Comparison of ENCODE assay signal across 7 mouse cellular contexts in genomic region chr7:19270509-19271237, GRCm38 (mm10). TPM values are rescaled to one million over a fixed set of nuclear protein-coding genes. Genes with fewer than 3 reads are reported as not detected.
DNase-seq lines count a peak whose midpoint lies in the region; ATAC-seq lines count a peak whose summit lies in the region.

No protein-coding gene starts in this region.

- peaks cover 14% of the 10 kb centered on the region; the same call in 1 of the 2 replicates for H3K4me1 ChIP-seq in embryonic facial prominence, embryonic 14.5 days (ENCODE audit: control insufficient read depth, insufficient read depth, low read length)
- peaks cover 31% of the 10 kb centered on the region for H3K4me1 ChIP-seq in intestine, embryonic 14.5 days (replicated peaks; ENCODE audit: control insufficient read depth, insufficient read depth, low read length)
- H3K4me1 ChIP-seq in midbrain, embryonic 12.5 days, result peaks cover 34% of the 10 kb centered on the region

- H3K9me3 ChIP-seq in embryonic facial prominence, embryonic 14.5 days (ENCODE audit: control insufficient read depth, low read length), result no peaks in the 10 kb centered on the region
- no peaks in the 10 kb centered on the region for H3K9me3 ChIP-seq in intestine, embryonic 14.5 days (ENCODE audit: control insufficient read depth, low read length)
- H3K9me3 ChIP-seq in midbrain, embryonic 12.5 days, result no peaks in the 10 kb centered on the region

- no peaks in the 10 kb centered on the region for H3K27me3 ChIP-seq in embryonic facial prominence, embryonic 14.5 days (replicated peaks; ENCODE audit: control insufficient read depth, insufficient read depth, low read length)
- no peaks in the 10 kb centered on the region for H3K27me3 ChIP-seq in intestine, embryonic 14.5 days (replicated peaks; ENCODE audit: control insufficient read depth, insufficient read depth, low read length)
- H3K27me3 ChIP-seq in midbrain, embryonic 12.5 days, result no peaks in the 10 kb centered on the region

- no peak for ATAC-seq in embryonic facial prominence, embryonic 14.5 days (ENCODE audit: low read depth)
- no peak for ATAC-seq in intestine, embryonic 14.5 days (replicated peaks; ENCODE audit: low FRiP score, low TSS enrichment, low read depth)
- no peak for ATAC-seq in midbrain, embryonic 12.5 days (ENCODE audit: low FRiP score, low read depth)

- H3K4me3 ChIP-seq in embryonic facial prominence, embryonic 14.5 days (ENCODE audit: low read depth, low read length), result peak overlapping the region; percentile 83
- peak overlapping the region; percentile 88 for H3K4me3 ChIP-seq in intestine, embryonic 14.5 days (ENCODE audit: low read depth, low read length)
- H3K4me3 ChIP-seq in midbrain, embryonic 12.5 days, result peak overlapping the region; percentile 81

- peaks cover 14% of the 10 kb centered on the region for H3K36me3 ChIP-seq in embryonic facial prominence, embryonic 14.5 days (ENCODE audit: control insufficient read depth, insufficient read depth, low read length)
- peaks cover 13% of the 10 kb centered on the region; the same call in 1 of the 2 replicates for H3K36me3 ChIP-seq in intestine, embryonic 14.5 days (ENCODE audit: control insufficient read depth, insufficient read depth, low read length)
- 0 out of 2 replicates have a peak, but pooled peaks cover 3% of the 10 kb centered on the region for H3K36me3 ChIP-seq in midbrain, embryonic 12.5 days

- WGBS in embryonic facial prominence, embryonic 14.5 days, result under 1% methylated on average over 17 of the region's 21 CpGs
- under 1% methylated on average over 20 of the region's 21 CpGs for WGBS in intestine, embryonic 14.5 days
- 1% methylated on average over 20 of the region's 21 CpGs for WGBS in midbrain, embryonic 12.5 days

- peak; percentile 27 for DNase-seq in 3134 (ENCODE audit: extremely low read depth, insufficient read length, low spot score)
- DNase-seq in 3T3-L1 (ENCODE audit: low read depth, low spot score), result peak; percentile 37
- DNase-seq in embryonic facial prominence, embryonic 14.5 days (ENCODE audit: low spot score), result peak; percentile 49
- peak; percentile 67 for DNase-seq in intestine, embryonic 14.5 days (ENCODE audit: low spot score)
- peak; percentile 66 for DNase-seq in thymus, postnatal 4 days
- DNase-seq in frontal cortex, postnatal 10 days (ENCODE audit: low spot score in 2 of 2), result no peak

- H3K9ac ChIP-seq in embryonic facial prominence, embryonic 14.5 days (ENCODE audit: low read depth, low read length), result peak overlapping the region; percentile 81
- peak overlapping the region; percentile 90 for H3K9ac ChIP-seq in intestine, embryonic 14.5 days (ENCODE audit: low read length)
- H3K9ac ChIP-seq in midbrain, embryonic 12.5 days (replicated peaks), result peak overlapping the region; percentile 84

- peak overlapping the region; percentile 87 for H3K27ac ChIP-seq in embryonic facial prominence, embryonic 14.5 days (replicated peaks; ENCODE audit: low read depth, low read length)
- H3K27ac ChIP-seq in intestine, embryonic 14.5 days (ENCODE audit: low read depth), result peak overlapping the region; percentile 93
- H3K27ac ChIP-seq in midbrain, embryonic 12.5 days (replicated peaks), result peak overlapping the region; percentile 42; the same call in 1 of the 2 replicates

- peak overlapping the region; percentile 98 for H3K4me2 ChIP-seq in embryonic facial prominence, embryonic 14.5 days (ENCODE audit: low read depth, low read length)
- peak overlapping the region; percentile 96 for H3K4me2 ChIP-seq in intestine, embryonic 14.5 days (ENCODE audit: low read length)
- peak overlapping the region; percentile 98 for H3K4me2 ChIP-seq in midbrain, embryonic 12.5 days (replicated peaks)

RNA-seq across cellular contexts. Expression of gene Vasp, which starts 0.9 kb away (rescaled TPM):
- polyA plus RNA-seq in embryonic facial prominence, embryonic 14.5 days (2014; fragmentation: Nextera tagmentation; extraction: Ambion mirVana), result 70.0 and 70.7 TPM in 2 replicates
- 78.5 and 79.2 TPM in 2 replicates for polyA plus RNA-seq in intestine, embryonic 14.5 days (2014; fragmentation: Nextera tagmentation; extraction: Ambion mirVana)
- 44.9 and 47.1 TPM in 2 replicates for polyA plus RNA-seq in midbrain, embryonic 12.5 days (2016; fragmentation: Nextera tagmentation; extraction: Ambion mirVana)

RNA-seq across cellular contexts. Expression of gene Ppm1n, which starts 9.2 kb away (rescaled TPM):
- polyA plus RNA-seq in embryonic facial prominence, embryonic 14.5 days (2014; fragmentation: Nextera tagmentation; extraction: Ambion mirVana), result 0.49 TPM in 1 of 2 replicates, not detected in the other
- polyA plus RNA-seq in intestine, embryonic 14.5 days (2014; fragmentation: Nextera tagmentation; extraction: Ambion mirVana), result 0.14 and 0.31 TPM in 2 replicates
- 0.20 and 0.32 TPM in 2 replicates for polyA plus RNA-seq in midbrain, embryonic 12.5 days (2016; fragmentation: Nextera tagmentation; extraction: Ambion mirVana)

RNA-seq across cellular contexts. Expression of gene Rtn2, which starts 11.8 kb away (rescaled TPM):
- polyA plus RNA-seq in embryonic facial prominence, embryonic 14.5 days (2014; fragmentation: Nextera tagmentation; extraction: Ambion mirVana), result 53.7 and 57.0 TPM in 2 replicates
- 12.2 and 14.3 TPM in 2 replicates for polyA plus RNA-seq in intestine, embryonic 14.5 days (2014; fragmentation: Nextera tagmentation; extraction: Ambion mirVana)
- 74.6 and 79.7 TPM in 2 replicates for polyA plus RNA-seq in midbrain, embryonic 12.5 days (2016; fragmentation: Nextera tagmentation; extraction: Ambion mirVana)

RNA-seq across cellular contexts. Expression of gene Fosb, which starts 39.2 kb away (rescaled TPM):
- polyA plus RNA-seq in embryonic facial prominence, embryonic 14.5 days (2014; fragmentation: Nextera tagmentation; extraction: Ambion mirVana), result 0.15 and 0.28 TPM in 2 replicates
- polyA plus RNA-seq in intestine, embryonic 14.5 days (2014; fragmentation: Nextera tagmentation; extraction: Ambion mirVana), result 0.08 and 0.49 TPM in 2 replicates
- 0.20 TPM in 1 of 2 replicates, not detected in the other for polyA plus RNA-seq in midbrain, embryonic 12.5 days (2016; fragmentation: Nextera tagmentation; extraction: Ambion mirVana)

RNA-seq across cellular contexts. Expression of gene Opa3, which starts 42.5 kb away (rescaled TPM):
- polyA plus RNA-seq in embryonic facial prominence, embryonic 14.5 days (2014; fragmentation: Nextera tagmentation; extraction: Ambion mirVana), result 29.7 and 30.2 TPM in 2 replicates
- polyA plus RNA-seq in intestine, embryonic 14.5 days (2014; fragmentation: Nextera tagmentation; extraction: Ambion mirVana), result 37.4 and 43.9 TPM in 2 replicates
- polyA plus RNA-seq in midbrain, embryonic 12.5 days (2016; fragmentation: Nextera tagmentation; extraction: Ambion mirVana), result 41.8 and 43.7 TPM in 2 replicates

Comparison
In these comparisons a context has a peak if more than half of its experiments do, and no peak if none do; other contexts are left out.
1. DNase-seq: peak in 3134 (single experiment), 3T3-L1 (single experiment), embryonic facial prominence, embryonic 14.5 days (single experiment), intestine, embryonic 14.5 days (single experiment) and thymus, postnatal 4 days (single experiment); none in frontal cortex, postnatal 10 days (0 of 2).
2. H3K27ac ChIP-seq: peak in every context shown above with its lines; median percentile 93 in intestine, embryonic 14.5 days; 87 in embryonic facial prominence, embryonic 14.5 days; 42 in midbrain, embryonic 12.5 days.
3. Peak in every context shown above with its lines, with median percentiles within 50 percentile points of each other: H3K4me2 ChIP-seq, H3K4me3 ChIP-seq and H3K9ac ChIP-seq.